Mouse (Mus musculus) olfactory bulb, adult 2 months (tissue): ENCODE measurements around the gene Supt6. TPM values are rescaled to one million over a fixed set of nuclear protein-coding genes. Genes with fewer than 3 reads are reported as not detected.
A peak's percentile ranks its signal among the peaks of the same experiment; 100 is the strongest.

ENCODE experiments used
- H3K27ac ChIP-seq: fragments of 200-500 bp; 2 replicates; pipeline ENCODE4 v1.5.1; 2012; ENCODE audit warnings: low read depth, low read length; ENCODE audit not compliant: insufficient read depth
- H3K4me1 ChIP-seq: fragments of 200-500 bp; 2 replicates; pipeline ENCODE4 v1.6.1; 2012; ENCODE audit warnings: low read length; ENCODE audit not compliant: control insufficient read depth, insufficient read depth
- H3K4me3 ChIP-seq: fragments of 200-500 bp; 2 replicates; pipeline ENCODE4 v1.5.1; 2012; ENCODE audit warnings: mild to moderate bottlenecking, low read depth, low read length, moderate library complexity; ENCODE audit not compliant: insufficient read depth
- CTCF ChIP-seq: fragments of 200-500 bp; IDR thresholded peaks from 2 replicates; pipeline ENCODE4 v1.5.1; 2012; ENCODE audit warnings: low read depth, mild to moderate bottlenecking, low read length, moderate library complexity; ENCODE audit not compliant: insufficient read depth
- POLR2A ChIP-seq: fragments of 200-500 bp; IDR thresholded peaks from 2 replicates; pipeline ENCODE4 v1.6.1; 2012; ENCODE audit warnings: mild to moderate bottlenecking, low read depth, low read length, moderate library complexity; ENCODE audit not compliant: insufficient read depth
- WGBS: fragments of 180-500 bp; shearing (Covaris S2); methylation state at CpG from one replicate; pipeline ENCODE4 v1.1.7; 2018; 5-methylcytosine and 5-hydroxymethylcytosine counted together
- polyA plus RNA-seq: library from polyadenylated mRNA; stranded (reverse); fragments of >200 nt; gene quantifications from 2 replicates; pipeline ENCODE4 v1.2.4, GENCODE M21; 2012; ENCODE audit warnings: low replicate concordance; ENCODE audit not compliant: missing spikeins, insufficient read depth, insufficient read length

The Supt6 gene
- polyA plus RNA-seq, 1 experiment, result 62.3 TPM

DNA sequence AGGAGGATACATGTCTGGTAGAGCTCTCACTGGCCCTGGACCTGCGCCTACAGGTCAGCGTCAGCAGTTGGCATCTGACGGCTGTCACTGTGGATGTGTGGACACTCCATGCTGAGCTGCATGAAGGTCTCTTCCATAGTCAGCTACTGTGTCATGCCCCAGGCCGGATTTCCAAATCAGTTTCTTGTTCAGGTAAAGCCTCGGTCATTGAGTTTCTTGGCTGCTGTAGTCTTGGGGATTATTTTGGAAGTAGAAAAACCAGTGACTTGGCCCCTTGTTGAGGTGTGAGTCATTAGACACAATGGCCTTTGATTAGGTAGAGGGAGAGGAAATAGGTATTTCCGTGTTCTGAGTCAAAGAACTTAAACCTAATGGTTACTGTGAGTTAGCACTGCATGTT lies 19.8 kb upstream of the Supt6 start:
- Histone ChIP-seq H3K27ac (no peak overlapping the region), H3K4me3 (no peak overlapping the region), H3K4me1 (peaks cover 10% of the 10 kb centered on the region; the same call in 1 of the 2 replicates)
- no peak for TF ChIP-seq CTCF
- TF ChIP-seq POLR2A, result no peak
- WGBS, result 76% methylated on average over 6 of the region's 6 CpGs

- WGBS, result 1% methylated on average over 8 of the region's 8 CpGs
- Histone ChIP-seq H3K4me3 (peak overlapping the region; percentile 46), H3K27ac (peak overlapping the region; percentile 28; the same call in 1 of the 2 replicates), H3K4me1 (peaks cover 10% of the 10 kb centered on the region; the same call in 1 of the 2 replicates)
- TF ChIP-seq POLR2A (no peak), CTCF (peak; percentile 22; the same call in 1 of the 2 replicates)
Measured at GRCm38 (mm10) chr11:78262550-78262949, 16.8 kb upstream of the Supt6 start.

DNA sequence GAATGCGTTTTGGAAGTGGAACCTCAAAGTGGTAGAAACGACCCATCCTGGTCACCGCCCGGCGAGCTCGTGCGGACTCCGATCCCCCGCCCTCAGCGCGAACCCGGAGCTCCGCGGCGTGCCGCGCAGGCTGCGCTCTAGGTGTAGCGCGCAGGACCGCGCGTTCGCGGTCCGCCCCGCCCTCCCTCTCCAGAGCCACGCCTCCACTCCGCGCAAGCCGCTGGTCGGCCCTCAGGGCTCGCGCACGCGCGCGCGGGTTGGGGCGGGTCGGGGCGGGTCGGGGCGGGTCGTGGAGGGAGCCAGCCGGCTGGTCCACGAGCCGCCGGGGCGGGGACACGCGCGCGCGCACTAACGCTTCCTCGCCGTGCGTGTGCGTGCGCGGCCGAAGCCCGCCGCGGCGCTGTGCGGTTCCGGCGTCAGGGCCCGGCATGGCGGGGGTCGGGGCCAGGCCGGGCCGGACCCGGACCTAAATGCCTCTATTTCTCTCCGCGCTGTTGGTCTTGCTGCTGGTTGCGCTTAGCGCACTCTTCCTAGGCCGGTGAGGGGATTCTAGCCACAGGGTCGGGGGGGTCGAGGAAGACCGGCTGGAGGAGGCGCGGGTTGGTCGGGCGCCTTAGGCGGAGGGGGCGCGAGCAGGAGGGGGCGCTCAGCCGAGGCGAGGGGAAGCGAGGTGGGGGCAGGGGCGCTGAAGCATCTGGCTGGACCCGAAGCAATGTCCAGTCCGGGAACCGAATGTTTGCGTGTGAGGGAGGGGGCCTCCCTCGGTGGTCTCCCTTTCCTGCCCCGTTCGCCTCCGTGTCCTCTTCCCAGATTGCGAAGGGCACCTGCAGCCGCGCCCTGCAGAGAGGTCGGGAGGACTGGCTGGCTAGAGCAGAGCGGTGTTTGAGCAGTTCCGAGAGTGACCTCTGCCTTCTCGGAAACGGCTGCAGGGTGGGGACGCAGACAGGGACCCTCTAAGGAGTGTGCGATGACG lies 15.9 kb upstream of the Supt6 start, which contains the start of gene 2610507B11Rik:
Gene 2610507B11Rik (plus strand): TSS at position 373 of the 973 bp plus-strand sequence.
- peak within 1 kb of the TSS; percentile 73 for H3K27ac ChIP-seq
- peaks cover 10% of the 10 kb centered on the region; the same call in 1 of the 2 replicates for H3K4me1 ChIP-seq
- H3K4me3 ChIP-seq, result peak within 1 kb of the TSS; percentile 92
- TF ChIP-seq POLR2A (peak; percentile 94), CTCF (no peak)
- under 1% methylated on average over 114 of the region's 115 CpGs for WGBS

DNA sequence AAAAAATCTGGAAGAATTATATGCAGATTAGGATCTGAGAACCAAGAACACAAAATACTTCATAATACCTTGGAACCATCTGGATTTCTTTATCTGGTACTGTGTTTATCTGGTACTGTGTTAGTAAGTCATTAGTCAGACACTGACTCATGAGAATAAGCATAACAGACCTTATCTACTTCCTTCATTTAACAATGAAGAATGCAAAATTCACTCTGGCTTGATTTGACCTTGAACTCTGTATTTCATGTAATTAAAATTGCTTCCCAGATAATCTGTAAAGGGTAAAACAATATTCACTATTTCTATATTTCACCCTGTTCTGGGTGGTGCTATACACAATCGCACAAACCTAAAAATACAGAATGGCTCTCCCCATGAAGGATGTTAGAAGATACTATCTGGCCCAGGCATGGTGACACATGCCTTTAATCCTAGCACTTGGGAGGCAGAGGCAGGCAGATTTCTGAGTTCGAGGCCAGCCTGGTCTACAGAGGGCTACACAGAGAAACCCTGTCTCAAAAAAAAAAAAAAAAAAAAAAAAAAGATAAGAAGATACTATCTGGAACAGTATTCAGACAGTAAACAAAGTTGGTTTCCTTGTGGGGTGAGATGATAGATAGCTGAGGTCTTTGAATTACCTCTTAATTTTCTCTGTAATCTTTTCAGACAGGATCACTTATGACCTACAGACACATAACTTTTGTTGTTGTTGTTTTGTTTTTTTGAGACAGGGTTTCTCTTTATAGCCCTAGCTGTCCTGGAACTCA lies 14.9 kb upstream of the Supt6 start:
- Histone ChIP-seq H3K4me1 (peaks cover 7% of the 10 kb centered on the region; the same call in 1 of the 2 replicates), H3K4me3 (peak overlapping the region; percentile 92), H3K27ac (peak overlapping the region; percentile 60; the same call in 1 of the 2 replicates)
- 84% methylated on average over 2 of the region's 2 CpGs for WGBS
- TF ChIP-seq POLR2A, result no peak
- no peak for TF ChIP-seq CTCF

- Histone ChIP-seq H3K27ac (no peak overlapping the region), H3K4me1 (no peaks in the 10 kb centered on the region), H3K4me3 (no peak overlapping the region)
- WGBS, result 100% methylated on average over 1 of the region's 1 CpGs
- TF ChIP-seq POLR2A (no peak), CTCF (no peak)
Measured at GRCm38 (mm10) chr11:78256618-78257017, 10.8 kb upstream of the Supt6 start.

DNA sequence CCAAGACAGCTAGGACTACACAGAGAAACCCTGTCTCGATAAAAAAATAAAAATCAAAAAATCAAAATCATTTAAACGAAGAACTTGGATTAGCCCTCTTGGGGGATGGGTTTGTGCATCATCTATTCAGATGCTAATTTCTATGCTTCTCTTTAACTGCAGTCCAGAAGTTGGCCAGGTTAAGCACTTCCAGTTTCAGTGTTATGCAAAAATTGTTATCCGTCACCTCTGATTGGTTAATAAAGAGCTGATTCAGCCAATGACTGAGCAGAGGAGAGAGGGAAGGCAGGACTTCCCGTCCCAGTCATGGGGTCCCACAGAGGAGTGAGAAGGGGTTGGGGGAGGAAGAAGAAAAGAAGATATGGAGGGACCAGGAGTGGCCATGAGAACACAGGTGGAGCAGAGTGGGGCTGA lies 1.9 kb upstream of the Supt6 start:
- no peak overlapping the region for H3K27ac ChIP-seq
- 62% methylated on average over 4 of the region's 4 CpGs for WGBS
- no peak overlapping the region for H3K4me3 ChIP-seq
- H3K4me1 ChIP-seq, result peaks cover 9% of the 10 kb centered on the region
- TF ChIP-seq POLR2A (no peak), CTCF (no peak)

DNA sequence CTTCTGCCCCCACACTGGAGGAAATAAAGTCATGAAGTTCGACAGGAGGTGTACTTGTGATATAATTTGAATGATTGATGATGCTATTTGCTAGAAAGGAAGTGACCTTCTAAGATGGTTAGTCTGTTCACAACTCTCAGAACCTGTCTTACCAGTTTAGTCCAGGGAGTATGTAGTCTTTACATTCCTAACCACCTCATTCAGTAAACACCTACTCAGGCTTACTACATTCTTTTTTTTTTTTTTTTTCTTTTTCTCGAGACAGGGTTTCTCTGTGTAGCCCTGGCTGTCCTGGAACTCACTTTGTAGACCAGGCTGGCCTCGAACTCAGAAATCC lies 1.2 kb upstream of the Supt6 start:
- 66% methylated on average over 3 of the region's 3 CpGs for WGBS
- TF ChIP-seq POLR2A (no peak), CTCF (no peak)
- no peak overlapping the region for H3K27ac ChIP-seq
- peaks cover 10% of the 10 kb centered on the region for H3K4me1 ChIP-seq
- H3K4me3 ChIP-seq, result no peak overlapping the region

DNA sequence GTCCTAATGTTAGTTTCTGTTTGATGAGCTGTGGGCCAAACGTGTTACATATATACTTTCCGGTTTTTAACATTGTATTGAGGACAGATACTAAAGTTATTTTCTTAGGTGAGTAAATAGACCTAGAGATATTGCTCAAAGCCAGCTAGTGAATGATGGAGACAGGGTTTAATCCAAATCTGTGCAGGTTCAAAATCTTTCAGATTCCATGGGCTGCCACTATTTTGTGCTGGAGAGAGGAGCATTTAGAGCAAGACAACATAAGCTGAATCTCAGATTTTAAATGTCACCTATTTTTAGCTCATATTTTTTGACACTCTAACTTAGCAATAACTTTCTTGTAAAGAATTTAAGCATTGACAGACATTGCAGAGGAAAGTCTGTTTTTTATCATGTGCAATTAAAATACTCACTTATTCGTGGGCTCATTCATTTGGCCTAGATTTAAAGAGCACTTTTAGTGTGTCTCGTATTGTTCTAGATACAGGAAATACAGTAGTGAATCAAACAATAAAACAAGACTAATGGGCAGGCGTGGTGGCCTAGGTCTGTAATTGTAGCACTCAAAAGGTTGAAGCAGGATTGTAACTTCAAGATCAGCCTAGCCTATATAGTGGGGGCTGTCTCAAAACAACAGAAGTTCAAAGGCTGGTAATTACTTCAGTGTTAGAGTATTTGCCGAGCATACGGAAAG lies 678 bp upstream of the Supt6 start:
- peaks cover 11% of the 10 kb centered on the region for H3K4me1 ChIP-seq
- TF ChIP-seq POLR2A (no peak), CTCF (no peak)
- WGBS, result 32% methylated on average over 7 of the region's 7 CpGs
- peak overlapping the region; percentile 75 for H3K4me3 ChIP-seq
- H3K27ac ChIP-seq, result no peak overlapping the region
